Mouse (Mus musculus) liver, embryonic 14.5 days (tissue): ENCODE results near the gene Ubox5. TPM values are rescaled to one million over a fixed set of nuclear protein-coding genes. Genes with fewer than 3 reads are reported as not detected.

ENCODE experiments used
- ATAC-seq: fragments of 200-750 bp; cut with Nextera tagmentation; 2 replicates; pipeline ENCODE4 v1.8.0; 2017; ENCODE audit warnings: moderate number of reproducible peaks, mild to moderate bottlenecking, moderate library complexity; ENCODE audit not compliant: insufficient read depth
- DNase-seq, 3 experiments: peaks; one replicate each; pipeline ENCODE4 v3.0.0-alpha.2; 2012 to 2013; ENCODE audit warnings: low read depth in 3 of 3, low spot score in 3 of 3
- H3K27ac ChIP-seq: fragments of 300-500 bp; sonication (generic); 2 replicates; pipeline ENCODE4 v1.5.1; 2014; ENCODE audit warnings: moderate library complexity, mild to moderate bottlenecking, control low read depth, inconsistent platforms
- H3K27me3 ChIP-seq: fragments of 300-500 bp; sonication (generic); 2 replicates; pipeline ENCODE4 v1.6.1; 2014; ENCODE audit warnings: mild to moderate bottlenecking, low read length, moderate library complexity; ENCODE audit not compliant: control insufficient read depth, insufficient read depth
- H3K36me3 ChIP-seq: fragments of 300-500 bp; sonication (generic); replicated peaks from 2 replicates; pipeline ENCODE4 v1.6.1; 2014; ENCODE audit warnings: low read depth; ENCODE audit not compliant: control insufficient read depth, insufficient read depth
- H3K4me1 ChIP-seq, 2 experiments: fragments of 200-500 bp in 1 of 2; fragments of 300-500 bp in 1 of 2; sonication (generic) in 1 of 2; replicated peaks; 2 replicates each; pipeline ENCODE4 v1.6.1; 2012 to 2014; ENCODE audit warnings: antibody characterized with exemption in 1 of 2, inconsistent platforms in 1 of 2, low read length in 1 of 2; ENCODE audit not compliant: control insufficient read depth in 2 of 2, insufficient read depth in 2 of 2
- H3K4me2 ChIP-seq: fragments of 300-500 bp; sonication (generic); 2 replicates; pipeline ENCODE4 v1.6.1; 2014; ENCODE audit warnings: low read depth, mild to moderate bottlenecking, control low read depth, moderate library complexity
- H3K4me3 ChIP-seq, 2 experiments: fragments of 200-500 bp in 1 of 2; fragments of 300-500 bp in 1 of 2; sonication (generic) in 1 of 2; 2 replicates each; pipeline ENCODE4 v1.5.1; 2012 to 2014; ENCODE audit warnings: low read depth in 2 of 2, low read length in 2 of 2, mild to moderate bottlenecking in 2 of 2, control low read depth in 1 of 2, inconsistent platforms in 1 of 2, moderate library complexity in 1 of 2; ENCODE audit not compliant: insufficient read depth in 1 of 2
- H3K9ac ChIP-seq: fragments of 300-500 bp; sonication (generic); replicated peaks from 2 replicates; pipeline ENCODE4 v1.6.1; 2014; ENCODE audit warnings: mild to moderate bottlenecking, control low read depth, moderate library complexity
- H3K9me3 ChIP-seq: fragments of 300-500 bp; sonication (generic); 2 replicates; pipeline ENCODE4 v1.6.1; 2016; ENCODE audit warnings: low read length, mixed read lengths; ENCODE audit not compliant: control insufficient read depth
- CTCF ChIP-seq: IDR thresholded peaks from 2 replicates; pipeline ENCODE4 v1.5.1; 2016; ENCODE audit warnings: antibody characterized with exemption, low read depth, control low read depth
- EP300 ChIP-seq: IDR thresholded peaks from 2 replicates; pipeline ENCODE4 v1.6.1; 2016; ENCODE audit warnings: antibody characterized with exemption, low read depth
- WGBS: fragments of 180-500 bp; shearing (Covaris S2); extraction: QIAGEN DNeasy Blood & Tissue Kit; methylation state at CpG from one replicate; pipeline ENCODE4 v1.1.7; 2014; ENCODE audit not compliant: insufficient replicate concordance; 5-methylcytosine and 5-hydroxymethylcytosine counted together
- polyA plus RNA-seq, 2 experiments: library from polyadenylated mRNA; depleted of rRNA in 1 of 2; stranded (reverse) in 1 of 2; unstranded in 1 of 2; fragments of >200 nt; fragmentation: Nextera tagmentation in 1 of 2; extraction: Ambion mirVana in 1 of 2; gene quantifications; 2 replicates each; pipeline versions ENCODE4 v1.2.1 to v1.2.3; 2012 to 2014

Ubox5 gene
- polyA plus RNA-seq (2012; rRNA removed) (3.3 and 3.4 TPM in 2 replicates), polyA plus RNA-seq (2014; fragmentation: Nextera tagmentation; extraction: Ambion mirVana) (5.4 and 6.3 TPM in 2 replicates)

DNA sequence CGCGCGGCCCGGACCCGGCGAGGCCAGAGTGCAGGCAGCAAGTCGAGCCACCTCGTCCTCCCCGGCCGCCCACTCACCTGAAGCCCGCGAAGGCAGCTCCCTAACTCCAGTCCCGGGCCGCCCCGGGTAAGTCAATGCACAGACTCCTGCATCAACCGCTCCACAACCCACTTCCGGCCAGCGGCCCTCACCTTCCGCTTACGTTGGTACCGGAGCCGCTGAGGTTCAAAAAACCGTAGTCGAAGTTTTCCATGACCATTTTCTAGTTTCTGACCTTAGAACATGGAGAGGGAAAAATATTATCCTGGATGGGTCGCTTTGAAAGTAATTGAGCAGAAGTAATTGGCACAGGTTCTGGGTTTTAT, at the start of gene Ubox5, which contains the start of gene Fastkd5:
TSS of gene Ubox5 (minus strand) at position 200 of the 365 bp plus-strand sequence.
TSS of gene Fastkd5 (minus strand) at position 189 of the 365 bp plus-strand sequence.
- H3K9me3 ChIP-seq, result no peaks in the 10 kb centered on the region

DNA sequence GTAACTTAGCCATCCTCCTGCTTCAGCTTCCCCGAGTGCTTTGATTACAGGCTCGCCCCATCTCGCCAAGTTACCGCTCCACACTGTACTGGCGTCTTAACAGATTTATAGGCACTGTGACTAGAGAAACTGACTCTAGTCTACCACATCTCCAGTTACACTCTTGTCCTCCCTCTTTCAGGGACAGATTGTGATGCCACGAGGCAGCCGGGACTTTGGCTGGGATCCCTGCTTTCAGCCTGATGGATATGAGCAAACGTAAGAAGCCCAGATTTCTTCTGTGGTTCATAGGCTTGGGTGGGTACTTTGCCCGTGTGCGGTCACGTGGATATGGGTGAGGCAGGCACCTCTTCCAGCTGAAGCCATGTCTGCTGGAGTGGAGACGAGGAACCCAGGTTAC, 49.3 kb upstream of the Ubox5 start:
- H3K9me3 ChIP-seq, result no peaks in the 10 kb centered on the region
- H3K27ac ChIP-seq, result no peak overlapping the region
- no peaks in the 10 kb centered on the region for H3K4me1 ChIP-seq
- TF ChIP-seq EP300 (no peak), CTCF (no peak)
- no peak overlapping the region for H3K4me3 ChIP-seq
- no peaks in the 10 kb centered on the region for H3K27me3 ChIP-seq
- no peak for ATAC-seq
- DNase-seq, result no peak
- no peak overlapping the region for H3K9ac ChIP-seq
- peaks cover 56% of the 10 kb centered on the region for H3K36me3 ChIP-seq
- no peak overlapping the region for H3K4me2 ChIP-seq
- 87% methylated on average over 12 of the region's 12 CpGs for WGBS

More for the DNA sequence above, at the start of gene Ubox5, which contains the start of gene Fastkd5:
- H3K9ac ChIP-seq, result peak within 1 kb of the TSS; percentile 80
- H3K27ac ChIP-seq, result peak within 1 kb of the TSS; percentile 11
- H3K4me2 ChIP-seq, result peak within 1 kb of the TSS; percentile 89
- peaks cover 21% of the 10 kb centered on the region for H3K27me3 ChIP-seq
- H3K36me3 ChIP-seq, result peaks cover 6% of the 10 kb centered on the region
- ATAC-seq (peak; percentile 86), DNase-seq (peak; percentile 77 to 80 (median 79))
- WGBS, result under 1% methylated on average over 19 of the region's 25 CpGs
- H3K4me3 ChIP-seq, result peak within 1 kb of the TSS; percentile 69 to 76
- H3K4me1 ChIP-seq, result peaks cover 5 to 8% of the 10 kb centered on the region in 2 experiments; a peak in 3 of 4 replicates
- TF ChIP-seq CTCF, result no peak
- TF ChIP-seq EP300, result peak; percentile 51

DNA sequence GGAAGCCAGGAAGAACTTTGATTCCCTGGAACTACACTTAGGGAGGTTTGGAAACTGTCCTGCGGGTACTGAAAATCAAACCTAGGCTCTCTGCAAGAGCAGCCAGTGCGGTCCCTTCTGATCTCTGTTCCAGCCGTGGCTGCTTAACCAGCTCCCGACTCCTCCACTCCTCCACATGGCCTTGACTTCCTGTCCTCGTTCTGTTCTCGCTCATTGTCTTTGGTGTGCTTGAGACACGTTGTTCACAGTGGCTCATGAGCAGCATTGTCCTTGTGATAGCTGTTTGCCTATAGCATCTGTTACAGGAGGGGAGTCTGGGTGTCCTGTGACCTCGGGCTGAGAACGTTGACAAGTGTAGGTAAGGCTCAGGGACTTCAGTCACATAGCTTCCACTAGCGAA, 47.4 kb upstream of the Ubox5 start:
- TF ChIP-seq EP300, result no peak
- no peak for TF ChIP-seq CTCF
- no peak overlapping the region for H3K27ac ChIP-seq

DNA sequence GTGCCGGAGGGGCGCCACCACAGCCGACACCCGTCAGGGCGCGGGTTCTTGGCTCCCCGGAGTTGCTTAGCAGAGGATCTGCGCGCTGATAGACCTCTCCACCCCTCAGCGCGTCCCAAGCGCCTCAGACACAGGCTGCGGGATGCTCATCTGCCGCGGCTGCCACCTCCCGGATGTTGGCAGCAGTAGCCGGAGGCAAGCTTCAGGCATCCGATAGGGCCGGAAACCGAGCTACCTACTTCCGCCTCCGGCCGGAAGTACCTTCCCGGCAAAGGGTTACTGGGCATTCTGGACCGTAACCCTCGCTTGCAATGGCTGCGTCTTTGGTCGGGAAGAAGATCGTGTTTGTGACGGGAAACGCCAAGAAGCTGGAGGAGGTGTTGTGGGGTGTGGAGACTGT, 37.7 kb upstream of the Ubox5 start, which contains the start of gene Itpa:
TSS of gene Itpa (plus strand) at position 52 of the 400 bp plus-strand sequence.
- TF ChIP-seq CTCF, result peak; percentile 96
- TF ChIP-seq EP300, result peak; percentile 53; the same call in 1 of the 2 replicates
- Histone ChIP-seq H3K27ac (peak within 1 kb of the TSS; percentile 80), H3K4me1 (peaks cover 20 to 27% of the 10 kb centered on the region in 2 experiments), H3K27me3 (no peaks in the 10 kb centered on the region), H3K9ac (peak within 1 kb of the TSS; percentile 77), H3K9me3 (no peaks in the 10 kb centered on the region), H3K4me3 (peak within 1 kb of the TSS; percentile 79 to 99), H3K36me3 (peaks cover 12% of the 10 kb centered on the region), H3K4me2 (peak within 1 kb of the TSS; percentile 96)
- DNase-seq (peak; percentile 81 to 83 (median 82)), ATAC-seq (peak; percentile 65)
- WGBS, result 1% methylated on average over 31 of the region's 31 CpGs

More for the DNA sequence above, 47.4 kb upstream of the Ubox5 start:
- ATAC-seq, result no peak
- no peaks in the 10 kb centered on the region for H3K27me3 ChIP-seq
- no peak overlapping the region for H3K4me2 ChIP-seq
- H3K4me1 ChIP-seq, result no peaks in the 10 kb centered on the region
- H3K36me3 ChIP-seq, result peaks cover 73% of the 10 kb centered on the region
- DNase-seq, result no peak
- H3K9ac ChIP-seq, result no peak overlapping the region
- H3K4me3 ChIP-seq, result no peak overlapping the region
- WGBS, result 78% methylated on average over 10 of the region's 10 CpGs
- H3K9me3 ChIP-seq, result no peaks in the 10 kb centered on the region

DNA sequence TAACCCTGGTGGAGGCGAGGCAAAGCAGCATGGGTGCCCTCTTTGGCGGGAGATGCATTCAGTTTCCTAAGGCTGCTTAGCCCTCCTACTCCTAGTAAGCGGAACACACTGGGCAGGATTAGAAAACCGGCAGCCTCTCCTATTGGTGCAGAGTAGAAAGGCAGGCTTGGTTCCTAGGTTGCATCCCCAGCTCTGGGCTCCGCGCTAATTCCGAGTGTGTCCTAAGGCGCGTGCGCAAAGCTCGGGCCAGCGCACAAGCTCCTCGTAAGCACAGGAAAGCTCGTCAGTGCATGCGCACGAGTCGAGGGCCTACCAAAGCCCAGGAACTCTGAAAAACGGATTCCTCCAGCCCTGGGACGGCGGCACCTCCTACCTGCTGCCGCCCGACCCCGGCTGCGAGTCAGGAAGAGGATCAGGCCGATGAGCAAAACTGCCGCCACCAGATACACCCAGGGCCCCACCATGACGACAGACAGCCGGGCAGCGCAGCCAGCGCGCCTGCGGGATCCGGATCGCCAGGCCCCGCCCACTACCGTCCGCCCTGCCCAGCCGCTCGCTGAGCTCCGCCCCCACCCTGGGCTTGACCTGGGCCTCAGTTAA, 34.4 kb upstream of the Ubox5 start, which contains the start of gene Ddrgk1:
TSS of gene Ddrgk1 (minus strand) at position 558 of the 600 bp plus-strand sequence.
- H3K4me1 ChIP-seq, result peaks cover 18 to 23% of the 10 kb centered on the region in 2 experiments
- H3K4me2 ChIP-seq, result peak within 1 kb of the TSS; percentile 81
- peaks cover 16% of the 10 kb centered on the region for H3K36me3 ChIP-seq
- H3K9me3 ChIP-seq, result no peaks in the 10 kb centered on the region
- peak within 1 kb of the TSS; percentile 74 for H3K27ac ChIP-seq
- H3K4me3 ChIP-seq, result peak within 1 kb of the TSS; percentile 60 to 72
- DNase-seq (peak; percentile 86 to 91 (median 88)), ATAC-seq (peak; percentile 92)
- under 1% methylated on average over 40 of the region's 40 CpGs for WGBS
- H3K27me3 ChIP-seq, result no peaks in the 10 kb centered on the region
- peak within 1 kb of the TSS; percentile 82 for H3K9ac ChIP-seq
- TF ChIP-seq CTCF (peak; percentile 37), EP300 (0 out of 2 replicates have a peak, but pooled peaks have one; percentile 49)
